Mouse (Mus musculus): ENCODE results near the gene Cd300e.

- TF ChIP-seq CTCF (IDR thresholded peaks at IDR 0.05; ENCODE audit: extremely low read depth, insufficient read depth, low read length): no peak
- TF ChIP-seq POLR2A (IDR thresholded peaks at IDR 0.05; ENCODE audit: extremely low read depth, insufficient read depth, low read length): no peak
Observed at GRCm38 (mm10) chr11:115071015-115071551, 9.1 kb upstream of the Cd300e start.
